Mouse (Mus musculus): Measurements from ENCODE around the gene Mettl24. TPM values are rescaled to one million over a fixed set of nuclear protein-coding genes. Genes with fewer than 3 reads are reported as not detected.

Gene Mettl24
- polyA plus RNA-seq, 1 experiment from 2014 or later, result 2.8 TPM

GRCm38 (mm10) chr10:40674151-40674550 is 8.9 kb upstream of the Mettl24 start:
- Histone ChIP-seq H3K9ac (ENCODE audit: low read depth, low read length) (peak overlapping the region; percentile 44; the same call in 1 of the 2 replicates), H3K4me1 (ENCODE audit: control insufficient read depth, insufficient read depth, low read length) (no peaks in the 10 kb centered on the region), H3K36me3 (ENCODE audit: control insufficient read depth, insufficient read depth, low read length) (no peaks in the 10 kb centered on the region), H3K27me3 (ENCODE audit: control insufficient read depth, insufficient read depth, low read length) (no peaks in the 10 kb centered on the region), H3K4me3 (ENCODE audit: low read length) (peak overlapping the region; percentile 28), H3K4me2 (replicated peaks; ENCODE audit: low read depth, low read length) (peak overlapping the region; percentile 50), H3K9me3 (ENCODE audit: control insufficient read depth, low read length) (no peaks in the 10 kb centered on the region), H3K27ac (ENCODE audit: low read depth, low read length) (no peak overlapping the region)
- peak; percentile 69 for ATAC-seq (ENCODE audit: low FRiP score, low TSS enrichment)
- WGBS, result 5% methylated on average over 13 of the region's 13 CpGs

- 84% methylated on average over 7 of the region's 7 CpGs for WGBS
- H3K4me2 ChIP-seq (replicated peaks; ENCODE audit: low read depth, low read length), result no peak overlapping the region
Observed at GRCm38 (mm10) chr10:40675921-40676320, 7.2 kb upstream of the Mettl24 start.

GRCm38 (mm10) chr10:40678477-40678876 is 4.6 kb upstream of the Mettl24 start:
- Histone ChIP-seq H3K27ac (ENCODE audit: low read depth, low read length) (no peak overlapping the region), H3K27me3 (ENCODE audit: control insufficient read depth, insufficient read depth, low read length) (no peaks in the 10 kb centered on the region), H3K4me2 (replicated peaks; ENCODE audit: low read depth, low read length) (no peak overlapping the region), H3K36me3 (ENCODE audit: control insufficient read depth, insufficient read depth, low read length) (no peaks in the 10 kb centered on the region), H3K9ac (ENCODE audit: low read depth, low read length) (no peak overlapping the region), H3K9me3 (ENCODE audit: control insufficient read depth, low read length) (no peaks in the 10 kb centered on the region), H3K4me1 (ENCODE audit: control insufficient read depth, insufficient read depth, low read length) (no peaks in the 10 kb centered on the region), H3K4me3 (ENCODE audit: low read length) (no peak overlapping the region)
- ATAC-seq (ENCODE audit: low FRiP score, low TSS enrichment), result no peak
- WGBS, result 80% methylated on average over 3 of the region's 3 CpGs

More at GRCm38 (mm10) chr10:40675921-40676320, 7.2 kb upstream of the Mettl24 start:
- H3K9ac ChIP-seq (ENCODE audit: low read depth, low read length), result no peak overlapping the region
- no peak for ATAC-seq (ENCODE audit: low FRiP score, low TSS enrichment)
- H3K36me3 ChIP-seq (ENCODE audit: control insufficient read depth, insufficient read depth, low read length), result no peaks in the 10 kb centered on the region
- H3K4me3 ChIP-seq (ENCODE audit: low read length), result no peak overlapping the region
- H3K27me3 ChIP-seq (ENCODE audit: control insufficient read depth, insufficient read depth, low read length), result no peaks in the 10 kb centered on the region
- no peak overlapping the region for H3K27ac ChIP-seq (ENCODE audit: low read depth, low read length)
- H3K4me1 ChIP-seq (ENCODE audit: control insufficient read depth, insufficient read depth, low read length), result no peaks in the 10 kb centered on the region
- no peaks in the 10 kb centered on the region for H3K9me3 ChIP-seq (ENCODE audit: control insufficient read depth, low read length)

DNA sequence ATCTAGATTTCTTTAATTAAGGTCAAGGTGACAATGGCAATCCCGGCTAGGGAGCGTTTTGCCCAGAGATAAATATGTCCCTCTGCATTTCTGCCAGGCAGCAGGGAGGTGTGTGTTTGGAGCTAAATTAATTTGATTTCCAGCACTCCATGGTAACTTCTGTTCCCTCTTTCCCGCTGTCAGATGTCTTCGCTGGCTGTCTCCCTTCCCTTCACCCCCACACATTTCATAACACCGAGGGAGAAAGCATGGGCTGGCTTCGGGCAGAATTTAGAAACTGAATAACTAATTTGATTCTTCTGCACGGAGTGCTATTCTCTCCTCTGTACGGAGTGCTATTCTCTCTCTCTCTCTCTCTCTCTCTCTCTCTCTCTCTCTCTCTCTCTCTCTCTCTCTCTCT is 612 bp upstream of the Mettl24 start:
- 24% methylated on average over 8 of the region's 8 CpGs for WGBS
- Histone ChIP-seq H3K4me1 (ENCODE audit: control insufficient read depth, insufficient read depth, low read length) (no peaks in the 10 kb centered on the region), H3K9ac (ENCODE audit: low read depth, low read length) (no peak overlapping the region), H3K27ac (ENCODE audit: low read depth, low read length) (no peak overlapping the region), H3K4me3 (ENCODE audit: low read length) (peak overlapping the region; percentile 65; the same call in 1 of the 2 replicates), H3K4me2 (replicated peaks; ENCODE audit: low read depth, low read length) (peak overlapping the region; percentile 97), H3K27me3 (ENCODE audit: control insufficient read depth, insufficient read depth, low read length) (no peaks in the 10 kb centered on the region), H3K36me3 (ENCODE audit: control insufficient read depth, insufficient read depth, low read length) (no peaks in the 10 kb centered on the region), H3K9me3 (ENCODE audit: control insufficient read depth, low read length) (no peaks in the 10 kb centered on the region)
- no peak for ATAC-seq (ENCODE audit: low FRiP score, low TSS enrichment)

DNA sequence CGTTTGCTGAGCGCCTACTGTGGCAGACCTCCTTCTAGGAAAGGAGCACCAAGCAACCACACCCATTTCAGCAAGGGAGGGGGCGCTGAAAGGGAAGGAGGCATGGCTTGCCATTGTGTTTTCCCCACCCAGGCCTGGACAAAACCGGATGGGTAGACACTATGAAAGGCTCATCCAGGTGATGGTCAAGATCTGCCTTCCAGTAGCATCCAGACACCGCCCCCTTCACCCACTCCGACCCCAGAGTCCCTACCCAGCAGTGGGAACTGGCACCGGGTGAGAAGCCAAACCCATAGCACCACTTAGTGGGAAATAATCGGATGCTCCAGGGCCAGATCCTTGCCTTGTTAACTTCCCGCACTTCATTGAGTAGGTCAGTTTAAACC is 779 bp downstream of the Mettl24 start:
- H3K36me3 ChIP-seq (ENCODE audit: control insufficient read depth, insufficient read depth, low read length), result no peaks in the 10 kb centered on the region
- no peak overlapping the region for H3K9ac ChIP-seq (ENCODE audit: low read depth, low read length)
- H3K4me2 ChIP-seq (replicated peaks; ENCODE audit: low read depth, low read length), result peak overlapping the region; percentile 97; the same call in 1 of the 2 replicates
- no peak overlapping the region for H3K27ac ChIP-seq (ENCODE audit: low read depth, low read length)
- ATAC-seq (ENCODE audit: low FRiP score, low TSS enrichment), result peak; percentile 59
- H3K27me3 ChIP-seq (ENCODE audit: control insufficient read depth, insufficient read depth, low read length), result no peaks in the 10 kb centered on the region
- H3K4me1 ChIP-seq (ENCODE audit: control insufficient read depth, insufficient read depth, low read length), result no peaks in the 10 kb centered on the region
- H3K4me3 ChIP-seq (ENCODE audit: low read length), result peak overlapping the region; percentile 65; the same call in 1 of the 2 replicates
- no peaks in the 10 kb centered on the region for H3K9me3 ChIP-seq (ENCODE audit: control insufficient read depth, low read length)
- 55% methylated on average over 9 of the region's 9 CpGs for WGBS

- H3K27ac ChIP-seq (ENCODE audit: low read depth, low read length), result no peak overlapping the region
- H3K4me3 ChIP-seq (ENCODE audit: low read length), result no peak overlapping the region
- no peaks in the 10 kb centered on the region for H3K4me1 ChIP-seq (ENCODE audit: control insufficient read depth, insufficient read depth, low read length)
- H3K27me3 ChIP-seq (ENCODE audit: control insufficient read depth, insufficient read depth, low read length), result no peaks in the 10 kb centered on the region
- no peak for ATAC-seq (ENCODE audit: low FRiP score, low TSS enrichment)
- no peaks in the 10 kb centered on the region for H3K9me3 ChIP-seq (ENCODE audit: control insufficient read depth, low read length)
- no peak overlapping the region for H3K4me2 ChIP-seq (replicated peaks; ENCODE audit: low read depth, low read length)
- no peak overlapping the region for H3K9ac ChIP-seq (ENCODE audit: low read depth, low read length)
- H3K36me3 ChIP-seq (ENCODE audit: control insufficient read depth, insufficient read depth, low read length), result no peaks in the 10 kb centered on the region
- 94% methylated on average over 7 of the region's 7 CpGs for WGBS
Observed at GRCm38 (mm10) chr10:40684326-40684725, 1.2 kb downstream of the Mettl24 start.

DNA sequence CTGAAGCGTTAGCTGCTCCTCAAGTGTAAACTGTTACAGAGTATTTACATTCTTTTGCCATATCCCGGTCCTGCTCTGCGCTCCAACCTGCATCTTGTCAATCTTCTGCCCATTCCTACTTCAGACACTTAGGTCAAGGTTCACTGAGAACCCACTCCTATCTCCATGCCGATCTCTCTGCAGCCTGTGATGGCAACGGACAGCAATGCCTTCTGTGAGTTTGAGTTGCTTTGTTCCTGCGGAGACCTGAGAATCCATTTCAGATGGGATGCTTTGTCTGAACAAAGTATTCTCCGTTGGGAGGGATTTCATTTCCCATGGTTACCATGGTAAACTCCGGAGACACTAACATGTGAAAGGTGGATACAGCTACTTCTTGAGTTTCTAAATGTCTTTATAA is 2.6 kb downstream of the Mettl24 start:
- Histone ChIP-seq H3K9ac (ENCODE audit: low read depth, low read length) (no peak overlapping the region), H3K27me3 (ENCODE audit: control insufficient read depth, insufficient read depth, low read length) (no peaks in the 10 kb centered on the region), H3K4me1 (ENCODE audit: control insufficient read depth, insufficient read depth, low read length) (no peaks in the 10 kb centered on the region), H3K27ac (ENCODE audit: low read depth, low read length) (no peak overlapping the region), H3K9me3 (ENCODE audit: control insufficient read depth, low read length) (no peaks in the 10 kb centered on the region), H3K4me2 (replicated peaks; ENCODE audit: low read depth, low read length) (no peak overlapping the region), H3K4me3 (ENCODE audit: low read length) (no peak overlapping the region), H3K36me3 (ENCODE audit: control insufficient read depth, insufficient read depth, low read length) (no peaks in the 10 kb centered on the region)
- no peak for ATAC-seq (ENCODE audit: low FRiP score, low TSS enrichment)
- WGBS, result 59% methylated on average over 8 of the region's 8 CpGs

- Histone ChIP-seq H3K4me3 (ENCODE audit: low read length) (no peak overlapping the region), H3K27me3 (ENCODE audit: control insufficient read depth, insufficient read depth, low read length) (no peaks in the 10 kb centered on the region), H3K9me3 (ENCODE audit: control insufficient read depth, low read length) (no peaks in the 10 kb centered on the region), H3K27ac (ENCODE audit: low read depth, low read length) (no peak overlapping the region), H3K9ac (ENCODE audit: low read depth, low read length) (no peak overlapping the region), H3K4me2 (replicated peaks; ENCODE audit: low read depth, low read length) (no peak overlapping the region), H3K4me1 (ENCODE audit: control insufficient read depth, insufficient read depth, low read length) (no peaks in the 10 kb centered on the region), H3K36me3 (ENCODE audit: control insufficient read depth, insufficient read depth, low read length) (no peaks in the 10 kb centered on the region)
- 88% methylated on average over 4 of the region's 4 CpGs for WGBS
- ATAC-seq (ENCODE audit: low FRiP score, low TSS enrichment), result no peak
Observed at GRCm38 (mm10) chr10:40686976-40687375, 3.9 kb downstream of the Mettl24 start.

DNA sequence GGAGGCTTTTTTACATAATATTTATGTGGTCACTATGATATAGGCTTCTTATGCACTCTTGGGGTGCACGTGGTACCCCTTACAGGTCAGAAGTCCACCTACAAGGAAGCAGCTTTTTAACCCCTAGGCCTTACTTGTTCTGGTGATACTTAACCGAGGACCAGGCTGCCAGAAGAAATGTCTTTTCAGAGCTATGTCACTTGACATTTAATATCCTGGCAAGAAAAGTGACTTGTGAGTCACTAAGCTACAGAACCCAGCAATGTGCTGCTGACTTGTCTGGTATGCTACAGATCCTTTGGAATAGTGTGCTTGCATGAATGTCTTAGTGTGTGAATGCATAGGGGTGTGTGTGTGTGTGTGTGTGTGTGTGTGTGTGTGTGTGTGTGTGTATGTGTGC is 4.3 kb downstream of the Mettl24 start:
- H3K9ac ChIP-seq (ENCODE audit: low read depth, low read length), result no peak overlapping the region
- H3K27me3 ChIP-seq (ENCODE audit: control insufficient read depth, insufficient read depth, low read length), result no peaks in the 10 kb centered on the region
- no peak overlapping the region for H3K27ac ChIP-seq (ENCODE audit: low read depth, low read length)
- no peak for ATAC-seq (ENCODE audit: low FRiP score, low TSS enrichment)
- H3K4me3 ChIP-seq (ENCODE audit: low read length), result no peak overlapping the region
- H3K4me2 ChIP-seq (replicated peaks; ENCODE audit: low read depth, low read length), result no peak overlapping the region
- no peaks in the 10 kb centered on the region for H3K4me1 ChIP-seq (ENCODE audit: control insufficient read depth, insufficient read depth, low read length)
- H3K36me3 ChIP-seq (ENCODE audit: control insufficient read depth, insufficient read depth, low read length), result no peaks in the 10 kb centered on the region
- 73% methylated on average over 2 of the region's 2 CpGs for WGBS
- H3K9me3 ChIP-seq (ENCODE audit: control insufficient read depth, low read length), result no peaks in the 10 kb centered on the region

Data from kidney, embryonic 14.5 days (tissue).